Mouse (Mus musculus): ENCODE data around the gene Mcm5. TPM values are rescaled to one million over a fixed set of nuclear protein-coding genes. Genes with fewer than 3 reads are reported as not detected.

The Mcm5 gene
- polyA plus RNA-seq, 2 experiments = 125 to 159 TPM

DNA sequence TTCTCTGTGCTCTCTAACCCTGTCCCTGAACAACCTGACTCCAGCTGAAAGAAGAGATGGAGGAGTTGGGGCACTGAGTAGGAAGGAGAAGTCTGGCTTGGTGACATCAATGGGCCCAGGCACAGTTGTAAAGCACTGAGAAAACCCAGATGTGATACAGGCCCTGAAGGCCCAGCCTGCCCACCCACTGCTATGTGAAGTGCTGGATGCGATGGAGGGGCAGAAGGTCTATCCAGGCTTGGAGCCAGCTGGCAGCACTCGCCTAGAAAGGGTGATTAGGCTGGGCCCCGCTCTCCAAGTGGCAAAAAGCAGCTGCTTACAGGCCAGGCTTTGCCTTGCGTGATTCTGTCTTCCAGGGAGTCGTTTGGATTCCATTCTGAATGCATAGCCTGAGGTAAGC is 60.0 kb downstream of the Mcm5 start:
- peak; percentile 39 for DNase-seq (ENCODE audit: low spot score)

DNA sequence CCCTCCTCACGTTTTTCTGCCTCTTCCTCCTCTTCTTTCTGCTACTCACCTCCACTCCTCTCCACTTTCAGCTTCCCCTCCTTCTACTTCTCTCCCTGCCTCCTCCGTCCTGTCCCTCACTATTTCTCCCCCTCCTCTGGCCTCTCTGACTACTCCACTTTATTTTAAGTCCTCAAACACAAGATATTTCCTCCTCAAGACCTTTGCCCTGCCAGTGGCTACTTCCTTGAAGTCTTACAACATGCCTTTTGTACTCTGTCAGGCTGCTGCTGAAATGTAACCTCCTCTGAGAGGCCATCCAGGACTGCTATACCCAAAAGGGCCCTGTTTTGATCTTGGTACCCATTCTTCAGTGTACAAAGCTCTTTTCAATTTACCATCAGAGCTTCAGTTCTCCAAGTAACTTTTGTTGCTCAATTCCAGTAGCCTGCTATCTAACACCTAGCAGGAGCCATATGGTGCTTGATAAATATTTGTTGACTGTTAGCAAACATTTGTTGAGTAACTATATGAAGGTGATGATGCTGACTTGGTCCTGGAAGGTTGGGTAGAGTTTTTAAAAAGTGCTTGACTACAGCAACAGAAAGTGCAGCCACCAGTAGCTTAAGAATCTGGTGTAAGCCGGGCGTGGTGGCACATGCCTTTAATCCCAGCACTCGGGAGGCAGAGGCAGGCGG is 62.8 kb downstream of the Mcm5 start:
- H3K36me3 ChIP-seq (ENCODE audit: control insufficient read depth, insufficient read depth, low read length) = no peaks in the 10 kb centered on the region
- 81% methylated on average over 6 of the region's 6 CpGs for WGBS
- no peak overlapping the region for H3K9ac ChIP-seq (ENCODE audit: low read depth, low read length, severe bottlenecking)
- no peaks in the 10 kb centered on the region for H3K9me3 ChIP-seq (ENCODE audit: control insufficient read depth, low read length)
- TF ChIP-seq POLR2A (IDR thresholded peaks at IDR 0.05; ENCODE audit: borderline replicate concordance, extremely low read depth, insufficient read depth, insufficient read length) = no peak
- H3K4me2 ChIP-seq (replicated peaks; ENCODE audit: low read depth, low read length, severe bottlenecking) = no peak overlapping the region
- no peak overlapping the region for H3K4me3 ChIP-seq (replicated peaks; ENCODE audit: low read length)
- H3K27ac ChIP-seq (replicated peaks; ENCODE audit: low read depth, low read length) = no peak overlapping the region
- no peaks in the 10 kb centered on the region for H3K27me3 ChIP-seq (ENCODE audit: control insufficient read depth, insufficient read depth, low read length)
- no peak for ATAC-seq (ENCODE audit: low FRiP score, low read depth)
- peaks cover 7% of the 10 kb centered on the region for H3K4me1 ChIP-seq (ENCODE audit: control insufficient read depth, insufficient read depth, low read length)
- DNase-seq (ENCODE audit: low spot score) = no peak

More for the DNA sequence above, 60.0 kb downstream of the Mcm5 start:
- Histone ChIP-seq H3K9me3 (ENCODE audit: control insufficient read depth, low read length) (no peaks in the 10 kb centered on the region), H3K9ac (ENCODE audit: low read depth, low read length, severe bottlenecking) (no peak overlapping the region), H3K4me1 (ENCODE audit: control insufficient read depth, insufficient read depth, low read length) (peaks cover 7% of the 10 kb centered on the region), H3K27ac (replicated peaks; ENCODE audit: low read depth, low read length) (no peak overlapping the region), H3K4me3 (replicated peaks; ENCODE audit: low read length) (no peak overlapping the region), H3K27me3 (ENCODE audit: control insufficient read depth, insufficient read depth, low read length) (no peaks in the 10 kb centered on the region), H3K36me3 (ENCODE audit: control insufficient read depth, insufficient read depth, low read length) (no peaks in the 10 kb centered on the region), H3K4me2 (replicated peaks; ENCODE audit: low read depth, low read length, severe bottlenecking) (no peak overlapping the region)
- TF ChIP-seq POLR2A (IDR thresholded peaks at IDR 0.05; ENCODE audit: borderline replicate concordance, extremely low read depth, insufficient read depth, insufficient read length) = no peak
- 44% methylated on average over 5 of the region's 5 CpGs for WGBS
- peak; percentile 41; the same call in 1 of the 2 replicates for ATAC-seq (ENCODE audit: low FRiP score, low read depth)

Other genes with a start within 250 kb of the Mcm5 start
- 0.18 and 0.27 TPM in 2 replicates for gene Isx, start 236.4 kb upstream of the Mcm5 start, polyA plus RNA-seq (2012; rRNA removed)
- gene Isx, start 236.4 kb upstream of the Mcm5 start, polyA plus RNA-seq (2014; fragmentation: Nextera tagmentation; extraction: Ambion mirVana) = 0.14 TPM in 1 of 2 replicates, not detected in the other
- 63.6 and 66.8 TPM in 2 replicates for gene Hmgxb4, start 116.2 kb upstream of the Mcm5 start, polyA plus RNA-seq (2012; rRNA removed)
- gene Hmgxb4, start 116.2 kb upstream of the Mcm5 start, polyA plus RNA-seq (2014; fragmentation: Nextera tagmentation; extraction: Ambion mirVana) = 46.7 and 48.1 TPM in 2 replicates
- gene Tom1, start 75.9 kb upstream of the Mcm5 start, polyA plus RNA-seq (2012; rRNA removed) = 35.1 and 46.1 TPM in 2 replicates
- gene Tom1, start 75.9 kb upstream of the Mcm5 start, polyA plus RNA-seq (2014; fragmentation: Nextera tagmentation; extraction: Ambion mirVana) = 35.7 and 37.4 TPM in 2 replicates
- 32.2 and 39.3 TPM in 2 replicates for gene Hmox1, start 15.9 kb upstream of the Mcm5 start, polyA plus RNA-seq (2012; rRNA removed)
- gene Hmox1, start 15.9 kb upstream of the Mcm5 start, polyA plus RNA-seq (2014; fragmentation: Nextera tagmentation; extraction: Ambion mirVana) = 18.5 and 19.3 TPM in 2 replicates
- 0.29 and 0.40 TPM in 2 replicates for gene Rasd2, start 104.4 kb downstream of the Mcm5 start, polyA plus RNA-seq (2012; rRNA removed)
- 0.07 and 0.08 TPM in 2 replicates for gene Rasd2, start 104.4 kb downstream of the Mcm5 start, polyA plus RNA-seq (2014; fragmentation: Nextera tagmentation; extraction: Ambion mirVana)

Measured in limb, embryonic 14.5 days (tissue).